Mouse (Mus musculus): ENCODE results near the gene Cxcl1.

Gene Cxcl1

DNA sequence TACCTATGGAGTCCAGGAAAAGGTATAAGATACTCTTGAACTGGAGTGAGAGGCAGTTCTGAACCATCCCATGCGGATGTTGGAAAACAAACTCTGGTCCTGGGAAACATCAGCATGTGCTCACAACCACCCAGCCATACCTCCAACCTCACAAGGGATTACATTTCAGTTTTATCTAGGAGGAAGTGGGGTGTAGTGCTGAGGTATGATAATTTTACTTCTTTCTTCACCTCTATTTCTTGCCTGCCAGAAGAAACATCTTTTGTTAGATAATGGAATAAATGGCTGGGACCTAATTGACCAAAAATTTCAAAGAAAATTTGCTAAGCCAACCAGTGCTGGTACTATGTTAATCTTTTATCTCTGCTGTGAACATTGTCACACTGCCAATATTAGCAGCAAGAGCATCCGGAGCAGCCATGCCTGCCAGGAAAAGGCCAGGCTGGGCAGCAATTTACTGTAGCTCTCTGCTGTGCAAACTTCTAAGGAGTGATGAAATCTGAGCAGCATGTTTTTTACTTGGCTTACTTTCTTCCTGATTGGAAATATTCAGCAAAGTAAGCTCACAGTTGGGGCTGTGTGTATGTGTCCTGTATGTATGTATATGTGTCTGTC lies 6.3 kb upstream of the Cxcl1 start:
- no peak for ATAC-seq (ENCODE audit: insufficient number of reproducible peaks, low FRiP score, low TSS enrichment)

- ATAC-seq (ENCODE audit: insufficient number of reproducible peaks, low FRiP score, low TSS enrichment): no peak
These were observed 2.4 kb upstream of the Cxcl1 start for GRCm38 (mm10) chr5:90888661-90889060.

DNA sequence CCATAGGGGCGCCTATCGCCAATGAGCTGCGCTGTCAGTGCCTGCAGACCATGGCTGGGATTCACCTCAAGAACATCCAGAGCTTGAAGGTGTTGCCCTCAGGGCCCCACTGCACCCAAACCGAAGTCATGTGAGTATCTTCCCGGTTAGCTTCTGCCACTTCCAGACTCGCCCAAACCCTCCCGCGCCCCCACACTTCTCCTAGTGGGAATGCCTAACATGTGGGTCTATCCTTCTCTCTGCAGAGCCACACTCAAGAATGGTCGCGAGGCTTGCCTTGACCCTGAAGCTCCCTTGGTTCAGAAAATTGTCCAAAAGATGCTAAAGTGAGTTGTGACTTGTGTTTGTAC lies 398 bp downstream of the Cxcl1 start:
- 0 out of 2 replicates have a peak, but pooled peaks have one; percentile 12 for ATAC-seq (ENCODE audit: insufficient number of reproducible peaks, low FRiP score, low TSS enrichment)

GRCm38 (mm10) chr5:90894231-90894630 lies 3.2 kb downstream of the Cxcl1 start:
- ATAC-seq (ENCODE audit: insufficient number of reproducible peaks, low FRiP score, low TSS enrichment): no peak

DNA sequence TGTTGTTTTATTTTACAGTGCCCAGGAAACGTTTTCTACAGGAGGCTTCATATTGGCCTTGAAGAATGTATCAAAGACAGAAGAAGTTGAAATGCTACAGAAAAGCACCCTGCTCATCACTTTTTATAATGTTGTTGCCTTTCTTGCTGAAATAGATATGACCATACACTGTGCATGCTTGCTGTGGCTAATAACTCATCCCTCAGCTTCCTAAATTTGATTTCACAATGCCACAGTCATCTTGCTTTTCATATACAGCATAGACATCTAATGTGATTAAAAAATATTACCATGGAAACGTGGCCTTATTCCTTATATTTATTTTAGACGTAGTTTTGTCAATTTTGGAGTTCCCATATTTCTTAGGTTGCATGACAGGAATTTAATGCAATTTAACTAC lies 6.4 kb downstream of the Cxcl1 start:
- ATAC-seq (ENCODE audit: insufficient number of reproducible peaks, low FRiP score, low TSS enrichment): no peak

DNA sequence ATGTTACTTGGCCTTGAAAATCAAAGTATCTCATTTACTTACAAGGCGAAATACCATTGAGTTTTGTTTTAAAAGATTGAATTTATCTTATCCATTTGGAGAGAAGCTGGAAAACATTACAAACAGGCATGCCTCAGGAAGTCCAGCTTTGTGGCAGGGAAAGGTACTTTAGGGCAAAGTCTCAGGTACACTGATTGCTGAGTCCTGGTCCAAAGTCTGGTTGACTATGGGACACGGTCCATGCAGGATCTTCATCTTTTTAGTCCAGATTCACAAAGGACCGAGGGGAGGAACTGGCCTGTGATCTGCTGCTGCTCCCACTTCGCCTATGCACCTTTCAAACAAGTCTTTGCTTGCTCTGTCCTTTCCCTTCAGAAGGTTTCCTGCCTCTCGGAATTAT lies 8.3 kb downstream of the Cxcl1 start:
- ATAC-seq (ENCODE audit: insufficient number of reproducible peaks, low FRiP score, low TSS enrichment): no peak

DNA sequence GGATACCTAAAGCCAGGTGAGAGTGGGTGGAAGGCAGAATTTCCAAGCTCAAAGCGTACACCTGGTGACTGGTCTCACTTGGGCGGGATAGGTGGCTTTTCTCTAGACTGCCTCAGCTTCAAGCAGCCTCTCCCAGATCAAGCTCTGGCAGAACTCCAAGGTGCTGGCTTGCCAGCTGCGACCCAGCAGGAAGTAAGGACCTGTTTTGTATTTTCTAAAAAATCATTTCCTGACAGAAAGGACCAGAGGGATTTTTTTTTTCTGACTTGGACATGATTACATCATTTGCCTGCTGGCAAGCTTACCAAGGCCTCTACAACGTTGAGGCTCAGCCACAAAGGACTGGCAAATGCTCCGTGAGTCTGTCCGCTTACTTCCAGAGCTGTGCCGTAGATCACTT lies 9.1 kb downstream of the Cxcl1 start:
- ATAC-seq (ENCODE audit: insufficient number of reproducible peaks, low FRiP score, low TSS enrichment): peak; percentile 71

DNA sequence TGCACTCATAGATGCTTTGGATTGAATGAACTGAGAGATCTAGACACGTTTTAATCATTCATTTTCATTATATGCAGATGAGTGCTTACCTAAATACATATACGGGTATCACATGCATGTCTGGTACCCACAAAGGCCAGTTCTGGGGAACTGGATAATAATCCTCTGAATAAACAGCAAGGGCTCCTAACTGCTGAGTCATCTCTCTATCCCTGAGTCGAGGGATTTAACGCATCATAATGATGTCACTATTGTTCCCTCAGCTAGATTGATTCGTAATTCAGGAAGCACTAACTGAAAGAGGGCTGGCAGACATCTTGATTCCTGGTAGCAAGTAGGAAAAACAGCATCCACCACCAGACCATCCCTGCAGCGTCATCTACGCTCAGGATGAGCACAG lies 9.6 kb downstream of the Cxcl1 start:
- peak; percentile 4; the same call in 1 of the 2 replicates for ATAC-seq (ENCODE audit: insufficient number of reproducible peaks, low FRiP score, low TSS enrichment)

DNA sequence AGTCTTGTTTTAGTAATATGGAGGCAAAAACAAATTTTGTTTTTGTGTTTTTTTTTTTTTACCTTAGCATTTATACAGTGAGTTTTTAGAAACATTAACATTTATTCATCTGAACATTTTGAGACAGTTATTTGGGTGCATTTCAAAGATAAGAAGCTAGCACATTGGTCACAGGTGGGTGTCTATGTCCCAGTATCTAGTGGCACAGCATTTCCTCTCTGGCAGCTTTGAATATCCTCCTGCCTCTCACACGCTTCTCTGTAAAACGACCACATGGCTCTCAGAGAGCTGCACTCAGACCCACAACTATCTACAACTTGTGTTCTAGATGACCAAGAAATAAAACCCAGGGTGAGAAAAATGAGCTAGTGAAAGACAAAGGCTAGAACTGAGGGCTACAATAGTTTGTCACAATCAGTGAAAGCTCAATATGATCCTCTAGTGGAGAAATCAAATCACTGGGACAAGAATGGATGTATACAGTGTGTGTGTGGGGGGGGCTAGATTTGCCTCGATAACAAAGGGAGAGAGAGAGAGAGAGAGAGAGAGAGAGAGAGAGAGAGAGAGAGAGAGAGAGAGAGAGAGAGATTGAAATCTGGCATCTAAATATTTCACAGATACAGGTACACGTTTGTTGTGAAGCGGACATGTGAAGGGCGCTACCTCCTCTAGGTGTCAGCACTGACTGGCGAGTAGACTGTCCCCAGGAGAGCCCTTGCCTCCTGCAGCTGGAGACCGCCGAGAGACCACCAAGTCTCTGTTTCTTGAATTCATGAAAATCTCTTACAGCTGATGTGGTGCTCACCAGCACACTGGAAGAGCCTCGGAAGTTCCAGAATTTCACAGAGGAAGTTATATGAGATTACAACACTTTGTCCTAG lies 11.6 kb downstream of the Cxcl1 start:
- no peak for ATAC-seq (ENCODE audit: insufficient number of reproducible peaks, low FRiP score, low TSS enrichment)

DNA sequence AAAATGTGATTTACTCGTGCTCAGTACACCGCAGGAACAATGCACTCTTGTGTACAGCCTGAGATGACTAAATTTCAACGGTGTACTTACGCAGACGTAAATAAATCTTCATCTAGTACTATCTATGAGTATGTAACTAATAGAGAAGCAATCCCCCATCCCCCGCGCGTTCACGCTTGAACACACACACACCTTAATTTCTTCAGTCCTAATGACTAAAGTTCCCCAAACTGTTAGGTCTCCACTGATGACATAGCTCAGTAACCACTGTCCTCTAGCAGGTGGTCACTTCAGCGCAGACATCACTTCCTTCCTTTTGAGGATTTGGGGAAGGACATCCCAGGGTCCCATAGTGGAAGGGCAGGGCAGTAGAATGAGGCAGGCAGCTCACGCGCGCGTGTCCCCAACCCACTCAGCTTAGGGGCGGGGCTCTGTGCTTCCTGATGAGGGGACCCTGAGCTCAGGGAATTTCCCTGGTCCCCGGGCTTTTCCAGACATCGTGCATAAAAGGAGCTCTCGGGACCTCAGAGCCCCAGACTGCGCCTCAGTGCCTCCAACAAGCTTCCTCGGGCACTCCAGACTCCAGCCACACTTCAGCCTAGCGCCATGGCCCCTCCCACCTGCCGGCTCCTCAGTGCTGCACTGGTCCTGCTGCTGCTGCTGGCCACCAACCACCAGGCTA lies 12.4 kb downstream of the Cxcl1 start, which contains the start of gene Cxcl2:
Gene Cxcl2 (plus strand): TSS at position 533 of the 682 bp plus-strand sequence.
- ATAC-seq (ENCODE audit: insufficient number of reproducible peaks, low FRiP score, low TSS enrichment): 0 out of 2 replicates have a peak, but pooled peaks have one; percentile 11

GRCm38 (mm10) chr5:90908983-90909382 lies 17.9 kb downstream of the Cxcl1 start:
- ATAC-seq (ENCODE audit: insufficient number of reproducible peaks, low FRiP score, low TSS enrichment): no peak

DNA sequence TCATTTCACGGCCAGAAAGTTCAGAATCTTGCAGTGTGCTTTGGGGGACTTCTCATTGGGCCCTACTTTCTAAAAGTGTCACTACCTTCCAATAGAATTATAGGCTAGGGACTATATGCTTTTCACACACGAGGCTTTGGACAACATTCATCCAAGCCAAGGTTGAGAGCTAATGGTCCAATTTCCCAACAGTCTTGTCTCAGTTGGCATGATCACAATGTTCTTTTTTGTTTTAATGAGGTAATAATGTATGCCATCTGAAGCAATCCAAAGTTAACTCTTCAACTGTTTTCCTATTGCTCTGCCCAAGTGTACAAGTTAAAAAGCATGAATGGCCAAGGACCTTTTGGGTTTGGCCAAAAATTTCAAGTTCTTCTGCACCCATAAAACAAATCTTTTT lies 28.5 kb downstream of the Cxcl1 start:
- ATAC-seq (ENCODE audit: insufficient number of reproducible peaks, low FRiP score, low TSS enrichment): no peak

DNA sequence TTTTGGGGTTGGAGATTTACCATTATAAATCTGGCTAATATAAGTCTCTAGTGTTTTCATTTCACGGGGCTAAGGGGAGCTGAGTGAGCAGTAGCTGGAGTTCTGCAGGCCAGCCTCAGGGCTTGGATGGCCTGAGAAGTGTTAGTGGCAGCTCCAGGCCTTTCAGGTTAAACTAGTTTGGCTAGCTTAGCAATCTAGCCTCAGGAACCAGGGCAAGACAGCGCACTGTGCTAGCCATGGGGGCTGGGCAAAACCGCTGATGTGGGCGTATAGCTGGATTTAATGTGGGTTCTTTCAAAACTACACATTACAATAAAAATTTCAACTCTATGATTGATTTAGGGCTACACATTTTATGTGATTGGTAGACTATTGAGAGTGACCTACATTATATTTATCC lies 31.9 kb downstream of the Cxcl1 start:
- no peak for ATAC-seq (ENCODE audit: insufficient number of reproducible peaks, low FRiP score, low TSS enrichment)

GRCm38 (mm10) chr5:90930546-90930945 lies 39.5 kb downstream of the Cxcl1 start:
- no peak for ATAC-seq (ENCODE audit: insufficient number of reproducible peaks, low FRiP score, low TSS enrichment)

GRCm38 (mm10) chr5:90930971-90931851 lies 40.2 kb downstream of the Cxcl1 start, which contains the start of gene Mthfd2l:
Gene Mthfd2l (plus strand): TSS chr5:90931117.
- ATAC-seq (ENCODE audit: insufficient number of reproducible peaks, low FRiP score, low TSS enrichment): peak; percentile 92

DNA sequence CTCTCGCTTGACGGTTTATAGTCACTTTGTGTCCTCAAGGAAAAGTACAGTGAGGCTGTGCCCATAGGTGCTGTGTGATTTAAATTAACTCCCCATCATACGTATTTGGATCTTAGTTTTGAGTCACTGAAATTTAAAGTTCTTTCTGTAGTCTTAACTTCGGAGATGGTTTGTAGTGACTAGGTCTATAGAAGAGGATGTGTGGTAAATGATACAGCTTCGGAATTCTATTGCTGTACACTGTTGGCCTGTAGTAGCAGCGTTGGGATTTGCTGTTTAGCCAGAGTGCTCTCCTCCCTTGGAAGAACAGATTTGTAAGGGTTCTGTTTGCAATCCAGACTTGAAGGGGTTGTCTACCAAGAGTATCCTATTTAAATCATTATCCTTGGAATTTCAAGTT lies 40.9 kb downstream of the Cxcl1 start:
- ATAC-seq (ENCODE audit: insufficient number of reproducible peaks, low FRiP score, low TSS enrichment): no peak

- no peak for ATAC-seq (ENCODE audit: insufficient number of reproducible peaks, low FRiP score, low TSS enrichment)
These were observed 45.7 kb downstream of the Cxcl1 start for GRCm38 (mm10) chr5:90936706-90937105.
